Mouse (Mus musculus): ENCODE data around the gene Gm49378. TPM values are rescaled to one million over a fixed set of nuclear protein-coding genes. Genes with fewer than 3 reads are reported as not detected.
A peak's percentile ranks its signal among the peaks of the same experiment; 100 is the strongest.

Gm49378 gene
- polyA plus RNA-seq, 2 experiments = 2.0 to 2.9 TPM

DNA sequence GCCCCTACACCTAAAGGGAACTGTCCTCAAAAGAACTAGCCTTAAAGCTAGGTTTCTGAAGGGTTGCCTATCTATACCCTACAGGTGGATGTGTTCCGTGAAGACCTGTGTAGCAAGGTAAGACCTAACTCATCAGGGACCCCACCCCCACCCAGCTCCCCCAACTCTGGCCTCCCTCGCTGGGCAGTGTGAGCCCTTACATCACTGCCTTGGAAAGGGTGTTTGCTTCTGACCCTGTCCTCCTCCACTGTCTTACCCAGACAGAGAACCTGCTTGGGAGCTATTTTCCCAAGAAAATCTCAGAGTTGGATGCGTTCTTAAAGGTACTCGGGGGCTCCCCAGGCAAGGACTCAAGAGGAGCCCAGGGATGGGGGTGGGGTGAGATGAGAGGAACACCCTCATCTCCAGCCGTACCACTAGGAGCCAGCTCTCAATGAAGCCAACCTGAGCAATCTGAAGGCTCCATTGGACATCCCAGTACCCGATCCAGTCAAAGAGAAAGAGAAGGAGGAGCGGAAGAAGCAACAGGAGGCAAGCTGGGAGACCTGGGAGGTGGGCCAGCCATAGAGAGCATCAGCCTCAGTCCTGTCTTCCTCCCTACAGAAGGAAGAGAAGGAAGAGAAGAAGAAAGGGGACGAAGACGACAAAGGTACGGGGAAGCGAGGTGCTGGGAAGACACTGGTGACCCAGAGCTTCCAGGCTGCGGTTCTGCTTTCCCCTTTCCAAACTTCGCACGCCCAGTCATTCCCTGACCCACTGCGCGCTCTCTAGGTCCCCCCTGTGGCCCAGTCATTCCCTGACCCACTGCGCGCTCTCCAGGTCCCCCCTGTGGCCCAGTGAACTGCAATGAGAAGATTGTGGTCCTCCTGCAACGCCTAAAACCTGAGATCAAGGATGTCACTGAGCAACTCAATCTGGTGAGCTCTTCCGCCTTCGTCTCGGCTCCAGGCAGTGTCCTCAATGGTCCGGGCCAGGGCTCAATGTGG lies 57.9 kb downstream of the Gm49378 start:
- Histone ChIP-seq H3K36me3 (replicated peaks; ENCODE audit: control insufficient read depth, insufficient read depth, low read depth) (peaks cover 3% of the 10 kb centered on the region), H3K27ac (no peak overlapping the region), H3K4me3 (ENCODE audit: insufficient read depth in 1 of 2, low read depth in 2 of 2, low read length in 2 of 2) (no peak overlapping the region), H3K27me3 (ENCODE audit: control insufficient read depth, insufficient read depth, low read length) (no peaks in the 10 kb centered on the region), H3K4me2 (ENCODE audit: low read depth) (peak overlapping the region; percentile 70; the same call in 1 of the 2 replicates), H3K9me3 (ENCODE audit: control insufficient read depth, low read length) (no peaks in the 10 kb centered on the region), H3K9ac (replicated peaks) (no peak overlapping the region), H3K4me1 (replicated peaks; ENCODE audit: control insufficient read depth in 2 of 2, insufficient read depth in 2 of 2, low read length in 1 of 2) (peaks cover 14 to 23% of the 10 kb centered on the region in 2 experiments)
- WGBS (ENCODE audit: insufficient replicate concordance) = 83% methylated on average over 23 of the region's 23 CpGs
- DNase-seq (ENCODE audit: low read depth in 3 of 3, low spot score in 3 of 3) (no peak), ATAC-seq (ENCODE audit: insufficient read depth) (no peak)
- TF ChIP-seq EP300 (IDR thresholded peaks at IDR 0.05; ENCODE audit: low read depth) = no peak
- TF ChIP-seq CTCF (IDR thresholded peaks at IDR 0.05; ENCODE audit: low read depth) = peak; percentile 28; the same call in 1 of the 2 replicates

Other genes with a start within 250 kb of the Gm49378 start
Only the 30 nearest of the 34 such genes appear.
- 40.3 and 44.1 TPM in 2 replicates for gene Dhrs4, start 159.1 kb downstream of the Gm49378 start, polyA plus RNA-seq (2012; rRNA removed)
- gene Dhrs4, start 159.1 kb downstream of the Gm49378 start, polyA plus RNA-seq (2014; fragmentation: Nextera tagmentation; extraction: Ambion mirVana) = 40.4 and 42.2 TPM in 2 replicates
- 2.6 TPM in 2 replicates for gene Carmil3, start 147.2 kb downstream of the Gm49378 start, polyA plus RNA-seq (2012; rRNA removed)
- gene Carmil3, start 147.2 kb downstream of the Gm49378 start, polyA plus RNA-seq (2014; fragmentation: Nextera tagmentation; extraction: Ambion mirVana) = 0.32 and 0.45 TPM in 2 replicates
- 0.05 and 0.06 TPM in 2 replicates for gene Cpne6, start 127.5 kb downstream of the Gm49378 start, polyA plus RNA-seq (2012; rRNA removed)
- gene Cpne6, start 127.5 kb downstream of the Gm49378 start, polyA plus RNA-seq (2014; fragmentation: Nextera tagmentation; extraction: Ambion mirVana) = not detected in 2 replicates
- gene Nrl, start 112.9 kb downstream of the Gm49378 start, polyA plus RNA-seq (2012; rRNA removed) = not detected in 2 replicates
- not detected in 2 replicates for gene Nrl, start 112.9 kb downstream of the Gm49378 start, polyA plus RNA-seq (2014; fragmentation: Nextera tagmentation; extraction: Ambion mirVana)
- gene Pck2, start 97.6 kb downstream of the Gm49378 start, polyA plus RNA-seq (2012; rRNA removed) = 19.6 and 21.9 TPM in 2 replicates
- 15.6 and 20.6 TPM in 2 replicates for gene Pck2, start 97.6 kb downstream of the Gm49378 start, polyA plus RNA-seq (2014; fragmentation: Nextera tagmentation; extraction: Ambion mirVana)
- gene Dcaf11, start 77.9 kb downstream of the Gm49378 start, polyA plus RNA-seq (2012; rRNA removed) = 25.4 and 30.9 TPM in 2 replicates
- gene Dcaf11, start 77.9 kb downstream of the Gm49378 start, polyA plus RNA-seq (2014; fragmentation: Nextera tagmentation; extraction: Ambion mirVana) = 47.5 and 51.2 TPM in 2 replicates
- gene A730061H03Rik, start 77.5 kb downstream of the Gm49378 start, polyA plus RNA-seq (2012; rRNA removed) = 0.95 and 1.3 TPM in 2 replicates
- gene A730061H03Rik, start 77.5 kb downstream of the Gm49378 start, polyA plus RNA-seq (2014; fragmentation: Nextera tagmentation; extraction: Ambion mirVana) = 1.8 and 2.1 TPM in 2 replicates
- 0.19 and 0.38 TPM in 2 replicates for gene Fitm1, start 62.3 kb downstream of the Gm49378 start, polyA plus RNA-seq (2012; rRNA removed)
- gene Fitm1, start 62.3 kb downstream of the Gm49378 start, polyA plus RNA-seq (2014; fragmentation: Nextera tagmentation; extraction: Ambion mirVana) = 0.37 and 0.58 TPM in 2 replicates
- 32.0 and 51.1 TPM in 2 replicates for gene Psme1, start 59.8 kb downstream of the Gm49378 start, polyA plus RNA-seq (2012; rRNA removed)
- gene Psme1, start 59.8 kb downstream of the Gm49378 start, polyA plus RNA-seq (2014; fragmentation: Nextera tagmentation; extraction: Ambion mirVana) = 99.9 and 103 TPM in 2 replicates
- gene Emc9, start 52.6 kb downstream of the Gm49378 start, polyA plus RNA-seq (2012; rRNA removed) = 19.2 and 20.3 TPM in 2 replicates
- gene Emc9, start 52.6 kb downstream of the Gm49378 start, polyA plus RNA-seq (2014; fragmentation: Nextera tagmentation; extraction: Ambion mirVana) = 32.8 and 33.0 TPM in 2 replicates
- gene Psme2, start 46.8 kb downstream of the Gm49378 start, polyA plus RNA-seq (2012; rRNA removed) = 36.2 and 56.0 TPM in 2 replicates
- gene Psme2, start 46.8 kb downstream of the Gm49378 start, polyA plus RNA-seq (2014; fragmentation: Nextera tagmentation; extraction: Ambion mirVana) = 181 and 190 TPM in 2 replicates
- gene Rnf31, start 46.2 kb downstream of the Gm49378 start, polyA plus RNA-seq (2012; rRNA removed) = 6.2 and 6.5 TPM in 2 replicates
- gene Rnf31, start 46.2 kb downstream of the Gm49378 start, polyA plus RNA-seq (2014; fragmentation: Nextera tagmentation; extraction: Ambion mirVana) = 6.6 and 7.6 TPM in 2 replicates
- 13.5 and 15.1 TPM in 2 replicates for gene Irf9, start 34.3 kb downstream of the Gm49378 start, polyA plus RNA-seq (2012; rRNA removed)
- 11.2 and 13.8 TPM in 2 replicates for gene Irf9, start 34.3 kb downstream of the Gm49378 start, polyA plus RNA-seq (2014; fragmentation: Nextera tagmentation; extraction: Ambion mirVana)
- gene Rec8, start 19.9 kb downstream of the Gm49378 start, polyA plus RNA-seq (2012; rRNA removed) = 1.7 and 1.9 TPM in 2 replicates
- gene Rec8, start 19.9 kb downstream of the Gm49378 start, polyA plus RNA-seq (2014; fragmentation: Nextera tagmentation; extraction: Ambion mirVana) = 0.87 and 1.0 TPM in 2 replicates
- gene Ipo4, start 1.9 kb downstream of the Gm49378 start, polyA plus RNA-seq (2012; rRNA removed) = 13.5 and 27.6 TPM in 2 replicates
- 22.6 and 27.9 TPM in 2 replicates for gene Ipo4, start 1.9 kb downstream of the Gm49378 start, polyA plus RNA-seq (2014; fragmentation: Nextera tagmentation; extraction: Ambion mirVana)
- 26.4 and 33.2 TPM in 2 replicates for gene Tm9sf1, start 5.9 kb upstream of the Gm49378 start, polyA plus RNA-seq (2012; rRNA removed)
- 42.8 and 45.4 TPM in 2 replicates for gene Tm9sf1, start 5.9 kb upstream of the Gm49378 start, polyA plus RNA-seq (2014; fragmentation: Nextera tagmentation; extraction: Ambion mirVana)
- 0.34 and 0.39 TPM in 2 replicates for gene Tssk4, start 12.3 kb upstream of the Gm49378 start, polyA plus RNA-seq (2012; rRNA removed)
- 0.19 and 0.23 TPM in 2 replicates for gene Tssk4, start 12.3 kb upstream of the Gm49378 start, polyA plus RNA-seq (2014; fragmentation: Nextera tagmentation; extraction: Ambion mirVana)
- gene Mdp1, start 22.6 kb upstream of the Gm49378 start, polyA plus RNA-seq (2012; rRNA removed) = 11.6 and 13.4 TPM in 2 replicates
- gene Mdp1, start 22.6 kb upstream of the Gm49378 start, polyA plus RNA-seq (2014; fragmentation: Nextera tagmentation; extraction: Ambion mirVana) = 15.5 and 16.6 TPM in 2 replicates
- gene Gmpr2, start 34.0 kb upstream of the Gm49378 start, polyA plus RNA-seq (2012; rRNA removed) = 10.6 and 14.1 TPM in 2 replicates
- gene Gmpr2, start 34.0 kb upstream of the Gm49378 start, polyA plus RNA-seq (2014; fragmentation: Nextera tagmentation; extraction: Ambion mirVana) = 17.9 and 18.2 TPM in 2 replicates
- gene Nedd8, start 34.2 kb upstream of the Gm49378 start, polyA plus RNA-seq (2012; rRNA removed) = 101 and 168 TPM in 2 replicates
- 279 and 286 TPM in 2 replicates for gene Nedd8, start 34.2 kb upstream of the Gm49378 start, polyA plus RNA-seq (2014; fragmentation: Nextera tagmentation; extraction: Ambion mirVana)
- gene Tinf2, start 43.9 kb upstream of the Gm49378 start, polyA plus RNA-seq (2012; rRNA removed) = 13.4 and 16.6 TPM in 2 replicates
- gene Tinf2, start 43.9 kb upstream of the Gm49378 start, polyA plus RNA-seq (2014; fragmentation: Nextera tagmentation; extraction: Ambion mirVana) = 19.0 and 19.3 TPM in 2 replicates
- gene Tgm1, start 76.0 kb upstream of the Gm49378 start, polyA plus RNA-seq (2012; rRNA removed) = 2.0 and 2.4 TPM in 2 replicates
- gene Tgm1, start 76.0 kb upstream of the Gm49378 start, polyA plus RNA-seq (2014; fragmentation: Nextera tagmentation; extraction: Ambion mirVana) = 2.0 and 2.3 TPM in 2 replicates
- 10.9 and 12.8 TPM in 2 replicates for gene Rabggta, start 84.4 kb upstream of the Gm49378 start, polyA plus RNA-seq (2012; rRNA removed)
- 7.4 and 8.1 TPM in 2 replicates for gene Rabggta, start 84.4 kb upstream of the Gm49378 start, polyA plus RNA-seq (2014; fragmentation: Nextera tagmentation; extraction: Ambion mirVana)
- gene Dhrs1, start 107.8 kb upstream of the Gm49378 start, polyA plus RNA-seq (2012; rRNA removed) = 21.2 and 31.0 TPM in 2 replicates
- gene Dhrs1, start 107.8 kb upstream of the Gm49378 start, polyA plus RNA-seq (2014; fragmentation: Nextera tagmentation; extraction: Ambion mirVana) = 34.4 and 40.4 TPM in 2 replicates
- 13.1 and 13.2 TPM in 2 replicates for gene Nop9, start 107.8 kb upstream of the Gm49378 start, polyA plus RNA-seq (2012; rRNA removed)
- 20.8 and 27.5 TPM in 2 replicates for gene Nop9, start 107.8 kb upstream of the Gm49378 start, polyA plus RNA-seq (2014; fragmentation: Nextera tagmentation; extraction: Ambion mirVana)
- 37.3 and 42.1 TPM in 2 replicates for gene Cideb, start 120.6 kb upstream of the Gm49378 start, polyA plus RNA-seq (2012; rRNA removed)
- 40.0 and 42.8 TPM in 2 replicates for gene Cideb, start 120.6 kb upstream of the Gm49378 start, polyA plus RNA-seq (2014; fragmentation: Nextera tagmentation; extraction: Ambion mirVana)
- gene Ltb4r2, start 123.5 kb upstream of the Gm49378 start, polyA plus RNA-seq (2012; rRNA removed) = 0.65 and 0.67 TPM in 2 replicates
- gene Ltb4r2, start 123.5 kb upstream of the Gm49378 start, polyA plus RNA-seq (2014; fragmentation: Nextera tagmentation; extraction: Ambion mirVana) = 0.39 and 0.67 TPM in 2 replicates
- 2.9 and 3.3 TPM in 2 replicates for gene Ltb4r1, start 128.1 kb upstream of the Gm49378 start, polyA plus RNA-seq (2012; rRNA removed)
- gene Ltb4r1, start 128.1 kb upstream of the Gm49378 start, polyA plus RNA-seq (2014; fragmentation: Nextera tagmentation; extraction: Ambion mirVana) = 1.7 and 2.7 TPM in 2 replicates
- 0.88 and 1.0 TPM in 2 replicates for gene Adcy4, start 146.2 kb upstream of the Gm49378 start, polyA plus RNA-seq (2012; rRNA removed)
- 0.66 and 1.2 TPM in 2 replicates for gene Adcy4, start 146.2 kb upstream of the Gm49378 start, polyA plus RNA-seq (2014; fragmentation: Nextera tagmentation; extraction: Ambion mirVana)
- gene Ripk3, start 151.0 kb upstream of the Gm49378 start, polyA plus RNA-seq (2012; rRNA removed) = 13.1 and 15.1 TPM in 2 replicates
- 18.2 and 22.0 TPM in 2 replicates for gene Ripk3, start 151.0 kb upstream of the Gm49378 start, polyA plus RNA-seq (2014; fragmentation: Nextera tagmentation; extraction: Ambion mirVana)